Mouse (Mus musculus): Measurements from ENCODE around the gene Nckap1l. TPM values are rescaled to one million over a fixed set of nuclear protein-coding genes. Genes with fewer than 3 reads are reported as not detected.

Nckap1l gene
- 144 TPM for total RNA-seq (2023)

GRCm38 (mm10) chr15:103453551-103454218, at the start of gene Nckap1l:
Gene Nckap1l, plus strand, starts transcription at chr15:103453794.

GRCm38 (mm10) chr15:103430241-103430640, 23.4 kb upstream of the Nckap1l start, which contains the start of gene Gtsf1:
Gene Gtsf1, minus strand, starts transcription at chr15:103430470.

GRCm38 (mm10) chr15:103448369-103448768, 5.2 kb upstream of the Nckap1l start, which contains the start of gene Gtsf2:
Gene Gtsf2, minus strand, starts transcription at chr15:103448469.

GRCm38 (mm10) chr15:103502435-103503250, 49.0 kb downstream of the Nckap1l start, which contains the start of gene Pde1b:
Gene Pde1b, plus strand, starts transcription at chr15:103503034.

GRCm38 (mm10) chr15:103537822-103538213, 84.2 kb downstream of the Nckap1l start, which contains the start of gene Ppp1r1a:
Gene Ppp1r1a, minus strand, starts transcription at chr15:103538003.

Other genes starting within 250 kb of the Nckap1l start
- gene Cbx5, start 214.0 kb upstream of the Nckap1l start, total RNA-seq (2023): 19.2 TPM
- 567 TPM for gene Hnrnpa1, start 213.4 kb upstream of the Nckap1l start, total RNA-seq (2023)
- 1.2 TPM for gene Nfe2, start 195.4 kb upstream of the Nckap1l start, total RNA-seq (2023)
- gene Copz1, start 181.1 kb upstream of the Nckap1l start, total RNA-seq (2023): 68.6 TPM
- gene Gpr84, start 143.2 kb upstream of the Nckap1l start, total RNA-seq (2023): not detected
- gene Zfp385a, start 113.7 kb upstream of the Nckap1l start, total RNA-seq (2023): 2.0 TPM
- gene Itga5, start 87.0 kb upstream of the Nckap1l start, total RNA-seq (2023): 2.4 TPM
- not detected for gene Gtsf1, start 23.3 kb upstream of the Nckap1l start, total RNA-seq (2023)
- not detected for gene Gtsf2, start 5.3 kb upstream of the Nckap1l start, total RNA-seq (2023)
- gene Pde1b, start 49.2 kb downstream of the Nckap1l start, total RNA-seq (2023): 36.9 TPM
- not detected for gene Ppp1r1a, start 84.2 kb downstream of the Nckap1l start, total RNA-seq (2023)
- not detected for gene Glycam1, start 111.3 kb downstream of the Nckap1l start, total RNA-seq (2023)